Mouse (Mus musculus) bone marrow macrophage, adult 2 months (primary cell): ENCODE measurements around the gene Krt6b.

Experiments
- CTCF ChIP-seq: IDR thresholded peaks from 2 replicates; pipeline ENCODE4 v1.5.1; 2012; ENCODE audit warnings: low read depth, mild to moderate bottlenecking, low read length, moderate library complexity
- POLR2A ChIP-seq: IDR thresholded peaks from 2 replicates; pipeline ENCODE4 v1.6.1; 2012; ENCODE audit warnings: mild to moderate bottlenecking, low read depth, low read length, borderline replicate concordance

DNA sequence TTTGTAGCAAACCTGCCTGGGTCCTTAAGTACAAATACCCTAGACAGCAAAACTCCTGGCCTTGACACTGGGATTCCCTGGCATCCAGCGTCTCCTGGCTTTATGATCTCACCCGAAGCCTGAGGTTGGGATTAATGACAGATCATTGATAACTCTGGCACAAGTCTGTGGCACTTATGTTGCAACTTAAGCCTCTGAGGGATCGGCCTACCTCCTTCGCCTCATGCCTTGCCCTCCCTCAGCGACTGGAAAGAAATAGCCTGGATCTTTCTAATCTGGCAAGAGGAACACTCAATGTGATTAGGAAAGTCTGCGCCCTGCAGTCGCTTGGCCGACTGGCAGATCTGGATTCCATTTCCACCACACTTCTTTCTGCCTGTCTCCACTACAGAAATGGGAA is 19.8 kb upstream of the Krt6b start:
- TF ChIP-seq POLR2A: no peak
- TF ChIP-seq CTCF: no peak
